Mouse (Mus musculus) lung, embryonic 14.5 days (tissue): ENCODE measurements at regions not wholly inside any gene's neighbourhood (a gene's known extent, or its start where the extent isn't known, plus 50 kb on each side); places are given as distances from the start of the nearest gene placed in this dataset.

ENCODE experiments used
- ATAC-seq: fragments of 200-750 bp; cut with Nextera tagmentation; 2 replicates; pipeline ENCODE4 v1.8.0; 2017; ENCODE audit warnings: mild to moderate bottlenecking, moderate TSS enrichment, moderate library complexity; ENCODE audit not compliant: insufficient read depth
- DNase-seq: peaks from one replicate; pipeline ENCODE4 v3.0.0-alpha.2; 2015
- H3K27ac ChIP-seq: fragments of 300-500 bp; sonication (generic); 2 replicates; pipeline ENCODE4 v1.5.1; 2014; ENCODE audit warnings: low read depth, mild to moderate bottlenecking, moderate library complexity
- H3K27me3 ChIP-seq: fragments of 300-500 bp; sonication (generic); 2 replicates; pipeline ENCODE4 v1.6.1; 2014; ENCODE audit warnings: low read length, control low read depth; ENCODE audit not compliant: insufficient read depth
- H3K36me3 ChIP-seq: fragments of 300-500 bp; sonication (generic); 2 replicates; pipeline ENCODE4 v1.6.1; 2014; ENCODE audit warnings: control low read depth; ENCODE audit not compliant: insufficient read depth
- H3K4me1 ChIP-seq: fragments of 300-500 bp; sonication (generic); 2 replicates; pipeline ENCODE4 v1.6.1; 2014; ENCODE audit warnings: antibody characterized with exemption, control low read depth; ENCODE audit not compliant: insufficient read depth
- H3K4me2 ChIP-seq: fragments of 300-500 bp; sonication (generic); 2 replicates; pipeline ENCODE4 v1.6.1; 2014; ENCODE audit warnings: mild to moderate bottlenecking
- H3K4me3 ChIP-seq: fragments of 300-500 bp; sonication (generic); 2 replicates; pipeline ENCODE4 v1.5.1; 2014; ENCODE audit warnings: low read depth, low read length
- H3K9ac ChIP-seq: fragments of 300-500 bp; sonication (generic); 2 replicates; pipeline ENCODE4 v1.6.1; 2014
- H3K9me3 ChIP-seq: fragments of 300-500 bp; sonication (generic); 2 replicates; pipeline ENCODE4 v1.6.1; 2016; ENCODE audit warnings: low read depth, low read length, control low read depth
- CTCF ChIP-seq: IDR thresholded peaks from 2 replicates; pipeline ENCODE4 v1.5.1; 2016; ENCODE audit warnings: antibody characterized with exemption, low read depth
- WGBS: fragments of 180-500 bp; shearing (Covaris S2); extraction: QIAGEN DNeasy Blood & Tissue Kit; methylation state at CpG from one replicate; pipeline ENCODE4 v1.1.7; 2014; 5-methylcytosine and 5-hydroxymethylcytosine counted together

DNA sequence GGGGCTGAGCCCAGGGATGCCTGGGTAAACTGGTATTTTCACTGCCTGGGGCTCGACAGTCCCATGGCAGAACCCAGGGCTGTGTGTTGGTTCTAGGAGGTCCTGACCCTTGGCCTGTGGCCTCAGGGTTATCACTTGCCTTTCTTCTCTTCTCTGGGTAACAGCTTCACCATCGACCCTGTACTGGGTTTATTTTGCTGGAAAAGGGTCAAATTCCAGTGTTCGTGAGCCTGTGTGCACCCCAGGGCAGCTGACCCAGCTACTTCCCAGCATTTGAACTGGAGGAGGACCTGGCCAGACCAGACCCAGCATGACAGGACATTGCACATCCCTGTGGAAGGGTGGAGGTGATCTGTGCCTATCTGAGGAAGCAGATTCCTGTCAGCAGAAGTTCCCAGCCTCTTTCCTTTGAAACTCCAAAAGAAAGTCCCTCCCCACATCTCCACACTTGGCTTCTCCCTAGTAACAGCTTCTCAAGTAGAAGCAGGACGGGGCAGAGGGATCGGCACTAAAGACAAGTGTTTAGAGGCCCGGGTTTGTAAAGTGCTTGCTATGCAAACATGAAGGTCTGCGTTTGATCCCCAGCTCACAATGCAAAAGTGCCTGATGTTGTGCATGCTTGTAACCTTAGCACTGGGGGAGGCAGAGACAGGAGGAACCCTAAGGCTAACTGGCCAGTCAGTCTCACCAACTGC is 103.9 kb upstream of the Ccnd1 start:
- no peaks in the 10 kb centered on the region for H3K27me3 ChIP-seq
- H3K27ac ChIP-seq = no peak overlapping the region
- WGBS = 18% methylated on average over 7 of the region's 7 CpGs
- ATAC-seq = no peak
- no peak for TF ChIP-seq CTCF
- no peak overlapping the region for H3K4me3 ChIP-seq
- peaks cover 6% of the 10 kb centered on the region; the same call in 1 of the 2 replicates for H3K4me1 ChIP-seq
- H3K36me3 ChIP-seq = no peaks in the 10 kb centered on the region
- H3K4me2 ChIP-seq = no peak overlapping the region
- H3K9me3 ChIP-seq = no peaks in the 10 kb centered on the region
- no peak overlapping the region for H3K9ac ChIP-seq
- peak; percentile 27 for DNase-seq

DNA sequence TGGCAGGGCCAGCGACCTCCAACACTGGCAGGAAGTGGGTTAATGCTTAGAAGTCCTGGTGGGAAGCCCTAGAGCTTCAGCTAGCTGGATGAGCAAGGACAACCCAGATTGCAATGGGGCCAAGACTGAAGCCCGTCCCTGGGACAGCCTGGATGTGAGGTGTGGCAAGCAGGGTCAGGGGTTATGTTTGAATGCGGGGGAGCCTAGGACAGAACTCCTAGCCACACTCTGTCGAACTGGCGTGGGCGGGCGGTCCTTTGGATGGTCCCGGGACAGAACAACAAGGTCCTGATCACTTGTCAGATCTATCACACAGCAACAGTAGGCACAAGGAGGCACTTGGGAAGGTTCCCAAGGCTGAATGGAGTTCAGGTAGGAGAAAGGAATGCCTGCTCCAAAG is 101.1 kb upstream of the Ccnd1 start:
- no peak for TF ChIP-seq CTCF
- 56% methylated on average over 8 of the region's 8 CpGs for WGBS
- no peak overlapping the region for H3K4me3 ChIP-seq
- no peaks in the 10 kb centered on the region for H3K36me3 ChIP-seq
- ATAC-seq (no peak), DNase-seq (no peak)
- H3K4me1 ChIP-seq = peaks cover 6% of the 10 kb centered on the region; the same call in 1 of the 2 replicates
- no peak overlapping the region for H3K4me2 ChIP-seq
- H3K9ac ChIP-seq = no peak overlapping the region
- H3K9me3 ChIP-seq = no peaks in the 10 kb centered on the region
- no peak overlapping the region for H3K27ac ChIP-seq
- H3K27me3 ChIP-seq = no peaks in the 10 kb centered on the region

DNA sequence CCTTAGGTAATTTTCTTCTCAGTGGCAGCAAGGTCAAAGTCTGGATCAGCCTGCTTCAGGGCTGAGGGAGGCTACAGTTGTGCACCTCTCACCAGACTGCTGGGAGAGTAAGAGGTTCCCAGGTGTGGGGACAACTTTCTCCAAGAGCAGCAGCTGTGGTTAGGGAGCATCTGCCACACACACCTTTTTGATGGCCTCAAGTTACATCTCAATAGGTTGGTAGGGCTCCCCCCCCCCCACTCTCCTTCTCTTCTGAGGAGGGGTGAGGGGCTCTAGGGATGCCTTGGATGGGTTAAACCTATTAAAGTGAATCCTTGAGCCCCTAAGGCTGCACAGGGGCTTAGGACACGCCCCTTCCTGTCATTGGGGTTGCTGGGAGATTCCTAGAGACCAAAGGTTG is 94.7 kb upstream of the Ccnd1 start:
- Histone ChIP-seq H3K4me2 (no peak overlapping the region), H3K9ac (no peak overlapping the region), H3K4me3 (no peak overlapping the region), H3K27ac (no peak overlapping the region), H3K4me1 (peaks cover 18% of the 10 kb centered on the region), H3K36me3 (no peaks in the 10 kb centered on the region), H3K27me3 (no peaks in the 10 kb centered on the region), H3K9me3 (no peaks in the 10 kb centered on the region)
- ATAC-seq (no peak), DNase-seq (no peak)
- WGBS = 40% methylated on average over 1 of the region's 1 CpGs
- no peak for TF ChIP-seq CTCF

DNA sequence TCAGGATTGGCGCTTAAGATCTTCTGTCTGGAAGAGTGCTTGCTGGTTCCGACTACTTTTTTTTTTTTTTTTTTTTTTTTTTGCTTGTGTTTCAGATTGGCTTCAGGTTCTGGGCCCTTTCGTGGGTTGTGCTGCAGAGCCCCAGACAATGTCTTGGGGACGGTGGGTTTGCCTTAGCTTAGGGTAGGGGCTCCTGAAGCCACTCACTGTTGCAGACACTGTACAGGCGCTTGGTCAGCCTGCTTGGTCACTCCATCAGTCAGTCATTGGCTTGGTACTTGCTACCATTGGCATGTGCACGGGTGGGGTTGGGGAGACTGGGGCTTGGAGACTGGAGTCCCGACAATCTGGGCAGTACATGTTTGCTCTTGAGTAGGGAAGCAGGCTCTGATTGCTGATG is 91.5 kb upstream of the Ccnd1 start:
- TF ChIP-seq CTCF = no peak
- WGBS = 4% methylated on average over 7 of the region's 7 CpGs
- no peak for DNase-seq
- Histone ChIP-seq H3K9me3 (no peaks in the 10 kb centered on the region), H3K4me1 (peaks cover 18% of the 10 kb centered on the region), H3K4me3 (peak overlapping the region; percentile 29), H3K36me3 (no peaks in the 10 kb centered on the region), H3K27ac (peak overlapping the region; percentile 65), H3K9ac (no peak overlapping the region), H3K4me2 (peak overlapping the region; percentile 77), H3K27me3 (no peaks in the 10 kb centered on the region)
- peak; percentile 32 for ATAC-seq

DNA sequence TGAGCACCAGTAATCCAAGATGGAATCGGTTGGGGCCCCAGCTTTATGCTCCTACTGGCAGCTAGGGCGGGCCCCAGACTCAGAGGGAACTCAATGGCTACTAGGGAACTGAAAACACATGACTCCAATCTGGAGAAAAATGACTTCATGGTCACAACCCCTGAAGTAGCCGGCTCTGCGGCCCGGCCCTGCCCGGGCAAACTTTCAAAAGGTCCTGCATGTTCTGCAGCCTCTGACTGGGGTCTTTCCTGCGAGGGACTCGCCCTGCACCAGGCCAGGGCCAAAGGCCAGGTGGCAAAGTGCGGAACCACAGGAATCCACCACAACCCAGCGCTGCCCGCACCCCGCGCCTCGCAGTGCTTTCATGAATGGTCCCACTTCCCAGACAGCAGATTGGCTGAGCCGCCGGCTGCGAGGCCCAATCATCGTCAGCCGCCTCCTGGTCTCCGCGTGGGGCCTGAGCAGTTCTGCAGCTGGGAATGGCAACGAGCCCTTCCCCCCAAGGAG is 91.0 kb upstream of the Ccnd1 start:
- ATAC-seq (peak; percentile 97), DNase-seq (peak; percentile 94)
- Histone ChIP-seq H3K4me1 (peaks cover 18% of the 10 kb centered on the region), H3K36me3 (no peaks in the 10 kb centered on the region), H3K27me3 (no peaks in the 10 kb centered on the region), H3K9ac (peak overlapping the region; percentile 38), H3K9me3 (no peaks in the 10 kb centered on the region), H3K4me3 (peak overlapping the region; percentile 29), H3K27ac (peak overlapping the region; percentile 73), H3K4me2 (peak overlapping the region; percentile 77)
- TF ChIP-seq CTCF = no peak
- WGBS = under 1% methylated on average over 22 of the region's 22 CpGs

DNA sequence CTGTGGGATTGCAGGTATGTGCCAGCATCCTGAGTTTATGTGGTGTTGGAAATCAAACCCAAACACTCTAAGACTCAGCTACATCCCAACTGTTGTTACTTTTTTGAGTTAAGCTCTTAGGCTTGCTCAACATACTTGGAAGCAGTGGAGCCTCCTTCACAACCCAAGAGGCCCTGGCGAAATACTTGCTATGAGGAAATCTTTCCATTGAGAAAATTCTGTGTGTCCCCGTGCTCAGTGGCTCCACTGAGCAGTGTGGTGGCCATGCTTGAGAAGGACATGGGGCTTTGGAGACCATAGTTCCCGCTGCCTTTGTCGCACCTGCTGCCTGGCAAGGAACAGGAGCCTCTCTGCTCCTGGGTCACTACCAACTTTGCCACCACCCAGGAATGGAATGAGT is 89.9 kb upstream of the Ccnd1 start:
- Histone ChIP-seq H3K4me2 (no peak overlapping the region), H3K4me3 (no peak overlapping the region), H3K9me3 (no peaks in the 10 kb centered on the region), H3K9ac (no peak overlapping the region), H3K27me3 (no peaks in the 10 kb centered on the region), H3K27ac (no peak overlapping the region), H3K4me1 (peaks cover 18% of the 10 kb centered on the region), H3K36me3 (no peaks in the 10 kb centered on the region)
- DNase-seq (no peak), ATAC-seq (no peak)
- peak; percentile 33 for TF ChIP-seq CTCF
- WGBS = 85% methylated on average over 4 of the region's 4 CpGs

DNA sequence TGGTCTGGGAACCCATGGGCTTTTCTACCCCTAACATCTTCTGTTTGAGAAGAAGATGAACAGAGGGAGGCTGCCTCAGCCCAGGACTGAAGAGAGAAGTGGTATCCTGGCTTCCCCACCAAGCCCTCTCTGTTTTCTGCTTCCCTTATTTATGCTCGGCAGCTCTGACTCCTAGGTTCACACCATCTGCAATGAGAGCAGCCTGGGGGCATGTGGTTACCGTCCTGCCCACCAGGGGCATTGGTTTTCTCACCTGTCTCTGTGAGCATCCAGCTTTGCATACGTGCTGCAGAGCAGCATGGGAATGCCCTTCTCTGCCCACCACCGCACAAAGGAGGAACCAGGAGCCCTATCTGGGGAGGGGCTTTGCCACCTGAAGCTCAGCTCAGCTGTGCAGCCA is 89.4 kb upstream of the Ccnd1 start:
- Histone ChIP-seq H3K27ac (no peak overlapping the region), H3K9me3 (no peaks in the 10 kb centered on the region), H3K9ac (no peak overlapping the region), H3K4me2 (no peak overlapping the region), H3K4me1 (peaks cover 18% of the 10 kb centered on the region), H3K27me3 (no peaks in the 10 kb centered on the region), H3K4me3 (no peak overlapping the region), H3K36me3 (no peaks in the 10 kb centered on the region)
- 44% methylated on average over 4 of the region's 4 CpGs for WGBS
- ATAC-seq (no peak), DNase-seq (no peak)
- peak; percentile 32; the same call in 1 of the 2 replicates for TF ChIP-seq CTCF
